Mouse (Mus musculus) embryonic facial prominence, embryonic 13.5 days (tissue): ENCODE measurements around the gene Litaf. TPM values are rescaled to one million over a fixed set of nuclear protein-coding genes. Genes with fewer than 3 reads are reported as not detected.
A peak's percentile ranks its signal among the peaks of the same experiment; 100 is the strongest.
"Not testable (repeated sequence)": the region's sequence is repeated elsewhere in the genome, so short reads cannot be mapped to it uniquely, and the experiment has no call there.

ENCODE experiments used
- ATAC-seq: fragments of 200-750 bp; cut with Nextera tagmentation; 2 replicates; pipeline ENCODE4 v1.8.0; 2017; ENCODE audit warnings: low read depth; ENCODE audit not compliant: insufficient number of reproducible peaks, insufficient read depth, low FRiP score, low TSS enrichment
- H3K27ac ChIP-seq: fragments of 300-500 bp; sonication (generic); 2 replicates; pipeline ENCODE4 v1.5.1; 2015; ENCODE audit warnings: moderate library complexity, mild to moderate bottlenecking, inconsistent platforms
- H3K27me3 ChIP-seq: fragments of 300-500 bp; sonication (generic); 2 replicates; pipeline ENCODE4 v1.6.1; 2015; ENCODE audit warnings: mild to moderate bottlenecking, inconsistent platforms
- H3K36me3 ChIP-seq: fragments of 300-500 bp; sonication (generic); 2 replicates; pipeline ENCODE4 v1.6.1; 2015; ENCODE audit warnings: mild to moderate bottlenecking, inconsistent platforms
- H3K4me1 ChIP-seq: fragments of 300-500 bp; sonication (generic); 2 replicates; pipeline ENCODE4 v1.6.1; 2015; ENCODE audit warnings: inconsistent platforms
- H3K4me2 ChIP-seq: fragments of 300-500 bp; sonication (generic); 2 replicates; pipeline ENCODE4 v1.6.1; 2015; ENCODE audit warnings: moderate library complexity, mild to moderate bottlenecking, inconsistent platforms
- H3K4me3 ChIP-seq: fragments of 300-500 bp; sonication (generic); 2 replicates; pipeline ENCODE4 v1.5.1; 2015; ENCODE audit warnings: mild to moderate bottlenecking, inconsistent platforms
- H3K9ac ChIP-seq: fragments of 300-500 bp; sonication (generic); 2 replicates; pipeline ENCODE4 v1.6.1; 2015; ENCODE audit warnings: mild to moderate bottlenecking, inconsistent platforms
- H3K9me3 ChIP-seq: fragments of 300-500 bp; sonication (generic); 2 replicates; pipeline ENCODE4 v1.6.1; 2016; ENCODE audit warnings: inconsistent platforms
- WGBS: fragments of 180-500 bp; shearing (Covaris S2); methylation state at CpG from one replicate; pipeline ENCODE4 v1.1.7; 2015; ENCODE audit warnings: mixed read lengths; 5-methylcytosine and 5-hydroxymethylcytosine counted together
- polyA plus RNA-seq: library from polyadenylated mRNA; unstranded; fragments of >200 nt; fragmentation: Nextera tagmentation; extraction: Ambion mirVana; gene quantifications from 2 replicates; pipeline ENCODE4 v1.2.1, GENCODE M21; 2015

The Litaf gene
- polyA plus RNA-seq, 1 experiment from 2014 or later, result 111 TPM

GRCm38 (mm10) chr16:11017807-11018595 is 48.0 kb downstream of the Litaf start:
- Histone ChIP-seq H3K9me3 (no peaks in the 10 kb centered on the region), H3K27ac (no peak overlapping the region), H3K27me3 (no peaks in the 10 kb centered on the region), H3K4me3 (no peak overlapping the region), H3K36me3 (no peaks in the 10 kb centered on the region), H3K4me2 (no peak overlapping the region), H3K9ac (no peak overlapping the region), H3K4me1 (peaks cover 24% of the 10 kb centered on the region)
- 45% methylated on average over 11 of the region's 11 CpGs for WGBS
- no peak for ATAC-seq

- Histone ChIP-seq H3K4me2 (no peak overlapping the region), H3K4me1 (peaks cover 27% of the 10 kb centered on the region), H3K27me3 (no peaks in the 10 kb centered on the region), H3K4me3 (no peak overlapping the region), H3K27ac (no peak overlapping the region), H3K9ac (no peak overlapping the region), H3K36me3 (no peaks in the 10 kb centered on the region), H3K9me3 (no peaks in the 10 kb centered on the region)
- ATAC-seq, result no peak
- 78% methylated on average over 4 of the region's 4 CpGs for WGBS
Observed at GRCm38 (mm10) chr16:11016353-11016752, 49.6 kb downstream of the Litaf start.

- 81% methylated on average over 3 of the region's 3 CpGs for WGBS
- no peak for ATAC-seq
- no peak overlapping the region for H3K9ac ChIP-seq
- H3K27me3 ChIP-seq, result no peaks in the 10 kb centered on the region
- H3K9me3 ChIP-seq, result no peaks in the 10 kb centered on the region
- no peak overlapping the region for H3K4me2 ChIP-seq
- H3K4me1 ChIP-seq, result peaks cover 27% of the 10 kb centered on the region
- H3K36me3 ChIP-seq, result no peaks in the 10 kb centered on the region
- H3K27ac ChIP-seq, result no peak overlapping the region
- no peak overlapping the region for H3K4me3 ChIP-seq
Observed at GRCm38 (mm10) chr16:11014407-11014806, 51.5 kb downstream of the Litaf start.

GRCm38 (mm10) chr16:11013464-11014147 is 52.4 kb downstream of the Litaf start:
- 89% methylated on average over 12 of the region's 19 CpGs for WGBS
- ATAC-seq, H3K9me3 ChIP-seq, H3K27me3 ChIP-seq, H3K27ac ChIP-seq, H3K36me3 ChIP-seq, H3K9ac ChIP-seq, H3K4me2 ChIP-seq, H3K4me3 ChIP-seq: not testable (repeated sequence)
- H3K4me1 ChIP-seq, result peaks cover 35% of the 10 kb centered on the region

GRCm38 (mm10) chr16:11012571-11013463 is 53.1 kb downstream of the Litaf start:
- no peaks in the 10 kb centered on the region for H3K27me3 ChIP-seq
- peak overlapping the region; percentile 72 for H3K27ac ChIP-seq
- H3K36me3 ChIP-seq, result no peaks in the 10 kb centered on the region
- peak; percentile 48; the same call in 1 of the 2 replicates for ATAC-seq
- peaks cover 37% of the 10 kb centered on the region for H3K4me1 ChIP-seq
- peak overlapping the region; percentile 26; the same call in 1 of the 2 replicates for H3K4me2 ChIP-seq
- 45% methylated on average over 11 of the region's 11 CpGs for WGBS
- H3K9me3 ChIP-seq, result no peaks in the 10 kb centered on the region
- H3K4me3 ChIP-seq, result no peak overlapping the region
- H3K9ac ChIP-seq, result no peak overlapping the region

GRCm38 (mm10) chr16:11011939-11012338 is 54.0 kb downstream of the Litaf start:
- no peaks in the 10 kb centered on the region for H3K27me3 ChIP-seq
- ATAC-seq, result no peak
- H3K4me1 ChIP-seq, result peaks cover 40% of the 10 kb centered on the region
- H3K9ac ChIP-seq, result no peak overlapping the region
- H3K27ac ChIP-seq, result peak overlapping the region; percentile 66
- H3K9me3 ChIP-seq, result no peaks in the 10 kb centered on the region
- WGBS, result 87% methylated on average over 4 of the region's 4 CpGs
- H3K4me2 ChIP-seq, result no peak overlapping the region
- no peaks in the 10 kb centered on the region for H3K36me3 ChIP-seq
- no peak overlapping the region for H3K4me3 ChIP-seq

- Histone ChIP-seq H3K27ac (no peak overlapping the region), H3K9me3 (no peaks in the 10 kb centered on the region), H3K36me3 (no peaks in the 10 kb centered on the region), H3K4me2 (no peak overlapping the region), H3K9ac (no peak overlapping the region), H3K4me1 (peaks cover 48% of the 10 kb centered on the region), H3K4me3 (no peak overlapping the region), H3K27me3 (no peaks in the 10 kb centered on the region)
- 71% methylated on average over 2 of the region's 2 CpGs for WGBS
- ATAC-seq, result no peak
Observed at GRCm38 (mm10) chr16:11011206-11011605, 54.8 kb downstream of the Litaf start.

- WGBS, result 92% methylated on average over 4 of the region's 4 CpGs
- peaks cover 52% of the 10 kb centered on the region for H3K4me1 ChIP-seq
- H3K36me3 ChIP-seq, result no peaks in the 10 kb centered on the region
- no peak overlapping the region for H3K9ac ChIP-seq
- no peaks in the 10 kb centered on the region for H3K9me3 ChIP-seq
- ATAC-seq, result no peak
- no peak overlapping the region for H3K4me3 ChIP-seq
- no peak overlapping the region for H3K27ac ChIP-seq
- no peak overlapping the region for H3K4me2 ChIP-seq
- H3K27me3 ChIP-seq, result no peaks in the 10 kb centered on the region
Observed at GRCm38 (mm10) chr16:11010270-11010669, 55.7 kb downstream of the Litaf start.

- H3K36me3 ChIP-seq, result no peaks in the 10 kb centered on the region
- no peaks in the 10 kb centered on the region for H3K27me3 ChIP-seq
- H3K4me3 ChIP-seq, result peak overlapping the region; percentile 1; the same call in 1 of the 2 replicates
- peak overlapping the region; percentile 49 for H3K4me2 ChIP-seq
- peaks cover 47% of the 10 kb centered on the region for H3K4me1 ChIP-seq
- 21% methylated on average over 15 of the region's 15 CpGs for WGBS
- H3K9ac ChIP-seq, result peak overlapping the region; percentile 62
- H3K27ac ChIP-seq, result peak overlapping the region; percentile 95
- peaks cover 7% of the 10 kb centered on the region; the same call in 1 of the 2 replicates for H3K9me3 ChIP-seq
- ATAC-seq, result peak; percentile 70
Observed at GRCm38 (mm10) chr16:11008162-11008991, 57.6 kb downstream of the Litaf start.

GRCm38 (mm10) chr16:11006100-11006499 is 59.9 kb downstream of the Litaf start:
- H3K4me1 ChIP-seq, result peaks cover 34% of the 10 kb centered on the region
- ATAC-seq, result no peak
- no peak overlapping the region for H3K4me3 ChIP-seq
- no peak overlapping the region for H3K4me2 ChIP-seq
- no peak overlapping the region for H3K9ac ChIP-seq
- peaks cover 7% of the 10 kb centered on the region; the same call in 1 of the 2 replicates for H3K9me3 ChIP-seq
- WGBS, result 75% methylated on average over 6 of the region's 6 CpGs
- no peaks in the 10 kb centered on the region for H3K27me3 ChIP-seq
- peak overlapping the region; percentile 17; the same call in 1 of the 2 replicates for H3K27ac ChIP-seq
- H3K36me3 ChIP-seq, result no peaks in the 10 kb centered on the region
